Mouse (Mus musculus): Measurements from ENCODE around the gene Gba.
A peak's percentile ranks its signal among the peaks of the same experiment; 100 is the strongest.

- TF ChIP-seq CTCF (IDR thresholded peaks at IDR 0.05 in 2 of 3, conservative IDR thresholded peaks at IDR 0.05 in 1 of 3; ENCODE audit: control insufficient read depth in 1 of 3, insufficient read depth in 1 of 3, low read depth in 2 of 3, low read length in 3 of 3, poor library complexity in 1 of 3, severe bottlenecking in 1 of 3) (no peak), CHD2 (IDR thresholded peaks at IDR 0.05; ENCODE audit: low read length) (no peak), JUND (IDR thresholded peaks at IDR 0.05; ENCODE audit: low read depth, low read length) (no peak), TCF12 (IDR thresholded peaks at IDR 0.05; ENCODE audit: low read depth, low read length) (no peak), MXI1 (IDR thresholded peaks at IDR 0.05; ENCODE audit: low read depth, low read length) (no peak), POLR2A (IDR thresholded peaks at IDR 0.05; ENCODE audit: control insufficient read depth in 1 of 2, insufficient read depth in 1 of 2, low read depth in 1 of 2, low read length in 2 of 2, poor library complexity in 1 of 2) (no peak), NRF1 (IDR thresholded peaks at IDR 0.05; ENCODE audit: insufficient read depth, low read depth, low read length, poor library complexity, severe bottlenecking) (no peak), ZMIZ1 (IDR thresholded peaks at IDR 0.05; ENCODE audit: low read depth, low read length) (peak; percentile 55), MAFK (IDR thresholded peaks at IDR 0.05; ENCODE audit: borderline replicate concordance, low read depth, low read length) (no peak), CHD1 (IDR thresholded peaks at IDR 0.05; ENCODE audit: low read depth, low read length) (no peak), KAT2A (conservative IDR thresholded peaks at IDR 0.05; ENCODE audit: low read depth, low read length) (no peak), TAL1 (IDR thresholded peaks at IDR 0.05; ENCODE audit: low read length) (no peak), GATA1 (IDR thresholded peaks at IDR 0.05; ENCODE audit: low read depth, low read length) (no peak)
These were observed 6.0 kb downstream of the Gba start for GRCm38 (mm10) chr3:89208736-89209135.
